Mouse (Mus musculus) lung, postnatal 0 days (tissue): Measurements from ENCODE around the gene B3galt4. TPM values are rescaled to one million over a fixed set of nuclear protein-coding genes. Genes with fewer than 3 reads are reported as not detected.
"Not testable (repeated sequence)": the region's sequence is repeated elsewhere in the genome, so short reads cannot be mapped to it uniquely, and the experiment has no call there.

Experiments
- ATAC-seq: fragments of 200-750 bp; cut with Nextera tagmentation; 2 replicates; pipeline ENCODE4 v1.8.0; 2017; ENCODE audit warnings: moderate library complexity
- DNase-seq: peaks from one replicate; pipeline ENCODE4 v3.0.0-alpha.2; 2016; ENCODE audit warnings: low spot score
- H3K27ac ChIP-seq: fragments of 300-500 bp; sonication (generic); 2 replicates; pipeline ENCODE4 v1.5.1; 2014; ENCODE audit warnings: antibody characterized with exemption, mild to moderate bottlenecking, low read length, mixed read lengths
- H3K27me3 ChIP-seq: fragments of 300-500 bp; sonication (generic); replicated peaks from 2 replicates; pipeline ENCODE4 v1.6.1; 2014; ENCODE audit warnings: low read length, mixed read lengths; ENCODE audit not compliant: insufficient read depth
- H3K36me3 ChIP-seq: fragments of 300-500 bp; sonication (generic); 2 replicates; pipeline ENCODE4 v1.6.1; 2014; ENCODE audit warnings: low read length, mixed read lengths; ENCODE audit not compliant: insufficient read depth
- H3K4me1 ChIP-seq: fragments of 300-500 bp; sonication (generic); 2 replicates; pipeline ENCODE4 v1.6.1; 2014; ENCODE audit warnings: antibody characterized with exemption, low read depth, low read length, mixed read lengths; ENCODE audit not compliant: insufficient read depth
- H3K4me2 ChIP-seq: fragments of 300-500 bp; sonication (generic); replicated peaks from 2 replicates; pipeline ENCODE4 v1.6.1; 2014; ENCODE audit warnings: low read depth, mild to moderate bottlenecking, low read length, moderate library complexity, mixed read lengths
- H3K4me3 ChIP-seq: fragments of 300-500 bp; sonication (generic); 2 replicates; pipeline ENCODE4 v1.5.1; 2014; ENCODE audit warnings: low read depth, low read length
- H3K9ac ChIP-seq: fragments of 300-500 bp; sonication (generic); replicated peaks from 2 replicates; pipeline ENCODE4 v1.6.1; 2014; ENCODE audit warnings: low read depth, mild to moderate bottlenecking
- H3K9me3 ChIP-seq: fragments of 300-500 bp; sonication (generic); 2 replicates; pipeline ENCODE4 v1.6.1; 2016; ENCODE audit warnings: low read length, mixed read lengths
- CTCF ChIP-seq: IDR thresholded peaks from 2 replicates; pipeline ENCODE4 v1.5.1; 2016; ENCODE audit warnings: antibody characterized with exemption, mild to moderate bottlenecking
- EP300 ChIP-seq: IDR thresholded peaks from 2 replicates; pipeline ENCODE4 v1.6.1; 2016; ENCODE audit warnings: antibody characterized with exemption, mild to moderate bottlenecking, control low read depth
- WGBS: fragments of 180-500 bp; shearing (Covaris S2); extraction: QIAGEN DNeasy Blood & Tissue Kit; methylation state at CpG from one replicate; pipeline ENCODE4 v1.1.7; 2014; 5-methylcytosine and 5-hydroxymethylcytosine counted together
- polyA plus RNA-seq: library from polyadenylated mRNA; unstranded; fragments of >200 nt; fragmentation: Nextera tagmentation; extraction: Ambion mirVana; gene quantifications from 2 replicates; pipeline ENCODE4 v1.2.1, GENCODE M21; 2015

The B3galt4 gene
- polyA plus RNA-seq: 9.3 and 12.0 TPM in 2 replicates

- no peaks in the 10 kb centered on the region for H3K9me3 ChIP-seq
- peak within 1 kb of the TSS; percentile 42 for H3K4me3 ChIP-seq
- H3K27me3 ChIP-seq: no peaks in the 10 kb centered on the region
- peak within 1 kb of the TSS; percentile 37 for H3K9ac ChIP-seq
- H3K36me3 ChIP-seq: peaks cover 4% of the 10 kb centered on the region; the same call in 1 of the 2 replicates
- peak within 1 kb of the TSS; percentile 76 for H3K4me2 ChIP-seq
- ATAC-seq (peak; percentile 69), DNase-seq (peak; percentile 92)
- TF ChIP-seq EP300 (no peak), CTCF (no peak; the same call in 1 of the 2 replicates)
- 1% methylated on average over 44 of the region's 45 CpGs for WGBS
- H3K4me1 ChIP-seq: peaks cover 12% of the 10 kb centered on the region; the same call in 1 of the 2 replicates
- peak within 1 kb of the TSS; percentile 64 for H3K27ac ChIP-seq
Measured at GRCm38 (mm10) chr17:33951021-33951946, at the start of gene B3galt4. TSS of gene B3galt4 (minus strand) at chr17:33951488.

- H3K4me2 ChIP-seq: peak overlapping the region; percentile 93
- 41% methylated on average over 2 of the region's 2 CpGs for WGBS
- H3K4me3 ChIP-seq: peak overlapping the region; percentile 73
- not testable (repeated sequence) for H3K27ac ChIP-seq, H3K9me3 ChIP-seq, H3K36me3 ChIP-seq, H3K27me3 ChIP-seq, H3K4me1 ChIP-seq, DNase-seq, ATAC-seq, H3K9ac ChIP-seq
Measured at GRCm38 (mm10) chr17:34000796-34001195, 49.5 kb upstream of the B3galt4 start.

DNA sequence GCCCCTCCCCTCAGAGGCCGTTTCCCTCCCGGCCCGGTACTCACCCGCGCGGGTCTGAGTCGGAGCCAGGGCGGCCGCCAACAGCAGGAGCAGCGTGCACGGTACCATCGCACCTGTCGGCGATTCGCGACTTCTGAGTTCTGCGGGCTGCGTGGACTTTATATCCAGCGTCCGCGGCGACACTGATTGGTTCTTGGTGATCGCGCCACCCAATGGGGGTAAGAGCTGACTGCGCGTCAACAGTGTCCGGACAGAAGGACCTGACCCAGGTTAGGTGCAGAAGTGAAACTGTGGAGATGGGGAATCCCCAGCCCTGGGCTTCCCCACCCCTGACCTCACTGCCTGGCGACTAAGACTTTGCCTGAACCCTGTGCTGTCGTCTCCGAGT is 48.9 kb upstream of the B3galt4 start, which contains the start of gene H2-K1:
H2-K1 (minus strand) TSS at position 198 of the 388 bp plus-strand sequence.
- Histone ChIP-seq H3K9ac (peak within 1 kb of the TSS; percentile 52), H3K4me2 (peak within 1 kb of the TSS; percentile 93), H3K4me1 (no peaks in the 10 kb centered on the region), H3K27me3 (no peaks in the 10 kb centered on the region), H3K9me3 (no peaks in the 10 kb centered on the region), H3K4me3 (peak within 1 kb of the TSS; percentile 73), H3K36me3 (no peaks in the 10 kb centered on the region), H3K27ac (no peak within 1 kb of the TSS)
- ATAC-seq: peak; percentile 99
- TF ChIP-seq EP300: no peak
- peak; percentile 97 for DNase-seq
- 2% methylated on average over 24 of the region's 30 CpGs for WGBS

DNA sequence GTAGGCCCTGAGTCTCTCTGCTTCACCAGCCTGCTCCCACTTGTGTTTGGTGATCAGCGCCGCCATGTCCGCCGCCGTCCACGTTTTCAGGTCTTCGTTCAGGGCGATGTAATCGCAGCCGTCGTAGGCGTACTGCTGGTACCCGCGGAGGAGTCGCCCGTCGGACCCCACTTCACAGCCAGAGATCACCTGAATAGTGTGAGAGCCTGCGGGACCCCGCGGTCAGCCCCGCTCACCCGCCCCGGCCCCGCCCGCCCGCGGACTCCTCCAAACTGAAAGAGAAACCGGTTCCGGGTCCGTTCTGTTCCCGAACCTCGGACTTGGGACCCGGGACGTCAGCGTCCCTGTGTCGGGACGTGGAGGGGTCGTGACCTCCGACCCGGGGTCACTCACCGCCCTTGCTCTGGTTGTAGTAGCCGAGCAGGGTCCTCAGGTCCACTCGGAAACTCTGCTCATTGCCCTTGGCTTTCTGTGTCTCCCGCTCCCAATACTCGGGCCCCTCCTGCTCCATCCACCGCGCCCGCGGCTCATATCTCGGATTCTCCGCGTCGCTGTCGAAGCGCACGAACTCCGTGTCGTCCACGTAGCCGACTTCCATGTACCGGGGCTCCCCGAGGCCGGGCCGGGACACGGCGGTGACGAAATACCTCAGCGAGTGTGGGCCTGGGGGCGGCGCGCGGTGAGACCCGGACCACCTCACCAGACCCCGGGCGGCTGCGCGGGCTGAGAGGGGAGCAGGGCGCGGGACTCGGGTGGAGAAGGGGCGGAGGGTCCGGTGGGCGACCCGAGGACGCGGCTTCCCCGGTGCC is 48.3 kb upstream of the B3galt4 start:
- Histone ChIP-seq H3K36me3 (no peaks in the 10 kb centered on the region), H3K4me3 (peak overlapping the region; percentile 73), H3K9ac (peak overlapping the region; percentile 52), H3K4me2 (peak overlapping the region; percentile 93), H3K4me1 (no peaks in the 10 kb centered on the region), H3K9me3 (no peaks in the 10 kb centered on the region), H3K27ac (no peak overlapping the region), H3K27me3 (no peaks in the 10 kb centered on the region)
- TF ChIP-seq CTCF: no peak
- TF ChIP-seq EP300: no peak
- DNase-seq (peak; percentile 37), ATAC-seq (peak; percentile 28)
- WGBS: 2% methylated on average over 69 of the region's 87 CpGs

- H3K4me1 ChIP-seq, ATAC-seq, H3K36me3 ChIP-seq, H3K9me3 ChIP-seq, H3K4me2 ChIP-seq, DNase-seq, H3K4me3 ChIP-seq, H3K9ac ChIP-seq, H3K27me3 ChIP-seq, H3K27ac ChIP-seq: not testable (repeated sequence)
- WGBS: 37% methylated on average over 5 of the region's 5 CpGs
Measured at GRCm38 (mm10) chr17:33998697-33999096, 47.4 kb upstream of the B3galt4 start.

- H3K9ac ChIP-seq, DNase-seq, H3K4me2 ChIP-seq, H3K27me3 ChIP-seq, H3K4me3 ChIP-seq, ATAC-seq, H3K36me3 ChIP-seq, H3K4me1 ChIP-seq, H3K9me3 ChIP-seq, H3K27ac ChIP-seq: not testable (repeated sequence)
- WGBS: 87% methylated on average over 2 of the region's 2 CpGs
Measured at GRCm38 (mm10) chr17:33997025-33997424, 45.7 kb upstream of the B3galt4 start.
